Mouse (Mus musculus) spleen, postnatal 14 days (tissue): ENCODE measurements around the gene Zfp429.
"Not testable (repeated sequence)": the region's sequence is repeated elsewhere in the genome, so short reads cannot be mapped to it uniquely, and the experiment has no call there.

Experiments used
- DNase-seq, 2 experiments: peaks; one replicate each; pipeline ENCODE4 v3.0.0; 2021 to 2022; ENCODE audit warnings: low spot score in 2 of 2

The Zfp429 gene

DNA sequence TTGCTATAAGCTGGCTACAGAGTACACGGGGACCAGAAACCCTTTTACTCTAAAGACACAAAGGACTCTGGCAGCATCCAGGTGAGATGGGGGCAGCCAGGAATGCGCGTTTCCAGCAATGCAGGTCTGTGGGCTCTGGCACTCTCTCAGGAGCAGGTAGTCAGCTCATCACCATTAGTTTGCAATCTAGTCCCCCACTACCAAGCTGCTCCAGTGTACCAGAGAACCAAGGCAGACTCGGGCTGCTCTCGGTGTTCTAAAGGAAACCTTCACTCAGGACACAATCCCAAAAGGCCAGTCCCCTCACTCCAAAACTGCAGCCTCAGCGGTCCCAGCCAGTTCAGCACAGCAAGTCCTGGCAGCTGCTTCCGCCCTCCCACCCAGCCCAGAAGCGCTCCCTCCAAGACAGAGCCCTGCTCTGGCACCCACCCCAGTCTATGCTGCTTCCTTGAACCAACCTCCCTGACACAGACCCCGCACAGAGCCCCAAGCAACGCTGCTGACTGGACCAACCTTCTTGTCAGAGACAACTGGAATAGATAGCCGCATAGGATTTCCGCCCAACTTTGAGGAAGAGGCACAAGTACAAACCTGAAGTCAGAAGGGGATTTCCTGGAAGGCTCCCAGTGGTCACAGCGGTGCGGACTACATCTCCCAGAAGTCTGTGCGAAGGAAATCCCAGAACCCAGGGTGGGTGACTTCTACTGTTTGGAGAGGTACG is at the start of gene Zfp429:
Gene Zfp429 (minus strand): TSS at position 637 of the 721 bp plus-strand sequence.
- DNase-seq, result peak; percentile 20 to 34

- not testable (repeated sequence) for DNase-seq
Observed at GRCm38 (mm10) chr13:67437095-67437494, 37.5 kb upstream of the Zfp429 start.

DNA sequence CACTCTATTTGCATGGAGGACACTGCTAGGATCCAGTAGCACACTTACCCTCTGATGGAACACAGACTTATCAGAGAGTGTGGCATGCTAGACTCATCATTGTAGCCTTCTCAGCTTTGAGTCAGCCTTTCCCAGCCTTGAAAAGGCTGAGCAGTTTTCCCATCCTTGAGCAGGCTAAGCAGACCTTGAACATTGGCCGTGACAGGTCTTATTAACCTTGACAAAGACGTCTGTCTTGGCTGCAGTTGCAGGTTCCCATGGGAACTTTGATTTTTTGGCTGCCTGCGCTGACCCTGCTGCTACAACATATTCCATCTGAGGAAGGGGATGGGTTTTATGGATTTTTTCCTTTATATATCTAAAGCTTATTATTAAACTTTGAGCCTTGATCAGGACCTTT is 28.5 kb upstream of the Zfp429 start:
- DNase-seq, result no peak

DNA sequence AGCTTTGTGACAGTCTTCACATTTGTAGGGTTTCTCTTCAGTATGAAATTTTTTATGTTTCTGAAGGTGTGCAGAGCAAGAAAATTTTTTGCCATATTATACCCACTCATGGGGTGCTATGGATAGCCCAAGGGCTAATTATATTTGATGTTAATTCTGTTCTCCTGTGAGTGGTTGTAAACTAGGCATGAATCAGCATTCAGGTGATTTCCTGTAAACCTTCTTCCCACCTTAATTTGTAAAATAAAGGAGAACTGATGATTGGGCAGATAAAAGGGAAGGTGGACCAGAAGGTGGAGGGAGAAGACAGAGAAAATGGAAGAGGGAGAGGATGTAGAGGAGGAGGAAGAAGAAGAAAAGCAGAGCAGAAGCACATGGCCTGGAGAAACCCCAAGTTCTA is 26.1 kb upstream of the Zfp429 start:
- not testable (repeated sequence) for DNase-seq

GRCm38 (mm10) chr13:67422532-67422931 is 22.9 kb upstream of the Zfp429 start:
- DNase-seq, result not testable (repeated sequence)

- DNase-seq, result peak in 1 of 2 experiments; percentile 4
Observed at GRCm38 (mm10) chr13:67421207-67421857, 21.7 kb upstream of the Zfp429 start, which contains the start of gene Zfp459. Zfp459 (minus strand) TSS chr13:67421418.

GRCm38 (mm10) chr13:67420558-67421206 is 21.1 kb upstream of the Zfp429 start:
- DNase-seq, result no peak

DNA sequence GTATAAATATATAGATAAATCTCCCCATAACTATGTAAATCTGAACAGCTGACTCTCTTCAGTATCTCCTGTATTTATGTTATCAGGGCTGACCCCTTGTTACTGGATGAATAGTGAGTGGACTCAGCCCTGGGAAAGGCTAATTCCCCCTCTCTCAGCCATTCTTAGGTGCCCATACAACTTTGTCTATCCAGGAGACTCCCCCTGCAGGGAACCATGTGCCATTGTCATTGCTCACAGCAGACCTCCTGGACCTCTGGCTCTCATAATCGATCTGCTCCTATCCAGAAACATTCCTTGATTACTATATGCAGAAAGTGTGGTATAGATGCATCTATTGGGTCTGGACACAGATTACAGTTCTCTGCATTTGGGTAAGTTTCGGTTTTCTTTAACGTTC is 17.2 kb upstream of the Zfp429 start:
- DNase-seq, result no peak

DNA sequence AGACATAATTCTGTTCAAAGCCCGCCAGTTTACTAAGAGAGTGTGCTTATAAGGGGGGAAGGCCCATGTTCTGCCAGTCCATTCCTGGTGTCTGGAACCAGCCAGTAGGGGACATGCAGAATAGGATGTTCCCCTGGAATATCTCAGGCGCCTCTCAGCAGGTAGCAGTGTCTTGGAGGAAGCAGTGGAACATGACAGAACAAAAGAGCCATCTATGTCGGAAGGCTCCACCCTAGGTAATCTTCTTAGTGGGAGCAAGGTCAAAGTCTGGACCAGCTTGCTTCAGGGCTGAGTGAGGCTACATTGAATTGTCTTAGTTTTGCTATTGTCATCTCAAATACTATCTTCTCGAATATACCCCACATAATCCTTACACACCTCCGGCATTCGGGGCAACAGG is 16.1 kb upstream of the Zfp429 start:
- DNase-seq, result no peak

DNA sequence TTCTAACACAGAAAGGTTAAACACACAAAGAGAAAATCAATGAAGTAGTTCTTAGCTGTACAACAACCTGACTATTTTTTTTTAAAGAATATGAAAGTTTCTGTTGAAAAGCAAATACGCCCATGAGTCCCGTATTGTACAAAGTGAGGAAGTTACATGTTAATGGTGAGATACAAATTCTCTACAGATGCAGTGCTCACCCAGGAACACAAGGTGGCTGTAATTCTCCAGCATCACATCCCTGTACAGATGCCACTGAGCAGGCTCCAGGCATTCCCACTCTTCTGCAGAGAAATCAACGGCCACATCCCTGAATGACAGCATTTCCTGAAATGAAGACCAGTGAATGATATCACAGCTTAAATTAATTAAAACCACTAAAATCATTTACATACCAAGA is 14.0 kb upstream of the Zfp429 start:
- DNase-seq, result not testable (repeated sequence)

- not testable (repeated sequence) for DNase-seq
Observed at GRCm38 (mm10) chr13:67376255-67376654, 23.4 kb downstream of the Zfp429 start.

DNA sequence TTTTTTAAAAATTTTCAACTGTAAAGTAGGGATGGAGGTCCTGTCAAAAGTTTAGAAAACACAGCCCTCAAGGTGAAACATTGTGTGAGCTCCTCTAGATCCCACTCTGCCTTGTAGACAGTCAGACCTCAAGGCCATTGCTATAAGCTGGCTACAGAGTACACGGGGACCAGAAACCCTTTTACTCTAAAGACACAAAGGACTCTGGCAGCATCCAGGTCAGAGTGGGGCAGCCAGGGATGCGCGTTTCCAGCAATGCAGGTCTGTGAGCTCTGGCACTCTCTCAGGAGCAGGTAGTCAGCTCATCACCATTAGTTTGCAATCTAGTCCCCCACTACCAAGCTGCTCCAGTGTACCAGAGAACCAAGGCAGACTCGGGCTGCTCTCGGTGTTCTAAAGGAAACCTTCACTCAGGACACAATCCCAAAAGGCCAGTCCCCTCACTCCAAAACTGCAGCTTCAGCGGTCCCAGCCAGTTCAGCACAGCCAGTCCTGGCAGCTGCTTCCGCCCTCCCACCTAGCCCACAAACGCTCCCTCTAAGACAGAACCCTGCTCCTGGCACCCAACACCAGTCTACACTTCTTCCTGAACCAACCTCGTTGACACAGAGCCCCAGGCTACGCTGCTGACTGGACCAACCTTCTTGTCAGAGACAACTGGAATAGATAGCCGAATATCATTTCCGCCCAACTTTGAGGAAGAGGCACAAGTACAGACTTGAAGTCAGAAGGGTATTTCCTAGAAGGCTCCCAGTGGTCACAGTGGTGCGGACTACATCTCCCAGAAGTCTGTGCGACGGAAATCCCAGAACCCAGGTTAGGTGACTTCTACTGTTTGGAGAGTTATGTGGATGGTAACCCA is 24.3 kb downstream of the Zfp429 start, which contains the start of the genes Gm28041 and Zfp456:
Gene Gm28041 (minus strand): TSS at position 684 of the 862 bp plus-strand sequence.
Gene Zfp456 (minus strand): TSS at position 761 of the 862 bp plus-strand sequence.
- DNase-seq, result peak; percentile 36 to 60

DNA sequence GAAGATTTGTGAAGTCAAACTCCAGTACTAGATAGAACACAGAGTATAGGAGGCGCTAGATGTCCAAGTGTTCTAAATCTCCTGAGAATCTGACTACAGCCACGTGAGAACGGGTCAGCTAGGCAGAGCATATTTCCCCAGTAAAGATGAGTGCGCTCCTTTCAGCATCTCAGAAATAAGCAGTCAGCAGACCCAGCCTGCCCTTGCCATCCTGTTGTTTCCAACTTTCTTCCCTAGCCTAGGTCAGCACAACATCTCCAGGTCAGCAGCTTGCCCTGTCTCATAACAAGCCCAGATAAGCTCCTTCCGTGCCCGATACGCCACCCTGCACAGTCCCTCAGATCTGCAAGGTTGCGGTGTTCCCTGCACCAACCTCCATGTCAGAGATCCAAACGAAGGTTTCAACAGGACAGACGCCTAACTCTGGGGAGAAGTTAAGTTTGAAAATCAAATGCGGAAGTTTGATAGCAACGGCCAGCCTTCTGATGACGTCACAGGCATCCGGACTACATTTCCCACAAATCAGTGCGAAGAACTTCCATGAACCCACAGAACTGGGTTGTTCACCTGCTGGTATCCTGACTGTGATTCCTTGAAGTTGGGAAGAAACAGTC is 39.4 kb downstream of the Zfp429 start, which contains the start of the genes Gm28044 and Zfp953:
Gene Gm28044 (minus strand): TSS at position 406 of the 614 bp plus-strand sequence.
Gene Zfp953 (minus strand): TSS at position 475 of the 614 bp plus-strand sequence.
- peak; percentile 68 to 86 for DNase-seq

DNA sequence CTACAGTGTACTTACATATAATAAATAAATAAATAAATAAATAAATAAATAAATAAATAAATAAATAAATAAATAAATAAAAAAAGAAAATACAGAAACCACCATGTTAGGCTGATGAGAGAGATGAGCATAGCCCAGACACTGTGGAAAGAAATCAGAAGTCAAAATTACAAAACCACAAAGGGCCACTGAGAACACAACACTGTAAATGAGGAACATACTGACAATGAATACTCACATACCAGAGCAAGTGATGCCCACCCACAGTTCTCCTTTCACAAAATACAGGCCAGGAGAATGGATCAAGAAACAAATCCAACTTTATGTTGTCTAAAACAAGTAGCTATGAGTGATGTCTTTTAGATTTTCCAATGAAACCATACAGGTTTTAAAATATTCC is 47.8 kb downstream of the Zfp429 start:
- no peak for DNase-seq

DNA sequence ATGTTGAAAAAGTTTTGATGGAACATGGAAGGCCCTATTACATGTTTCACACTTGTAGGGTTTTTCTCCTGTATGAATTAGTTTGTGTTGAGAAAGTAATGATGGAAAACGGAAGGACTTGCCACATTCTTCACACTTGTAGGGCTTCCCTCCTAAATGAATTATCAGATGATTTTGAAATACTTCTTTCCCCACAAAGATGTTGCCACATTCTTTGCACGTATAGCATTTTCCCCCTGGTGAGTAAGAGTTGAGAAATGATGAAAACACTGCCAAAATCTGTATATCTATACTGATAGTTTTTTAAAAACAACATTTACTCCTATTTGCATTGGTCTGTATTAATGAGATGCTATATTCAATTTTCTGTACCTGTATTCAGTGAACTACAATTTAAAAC is 56.2 kb downstream of the Zfp429 start:
- DNase-seq, result no peak
